Mouse (Mus musculus) MEL (cell line): ENCODE results near the gene Rnf212b. TPM values are rescaled to one million over a fixed set of nuclear protein-coding genes. Genes with fewer than 3 reads are reported as not detected.

ENCODE experiments used
- DNase-seq: peaks from one replicate; pipeline ENCODE4 v3.0.0; 2011; ENCODE audit warnings: low read depth, low spot score
- H3K27ac ChIP-seq: 2 replicates; pipeline ENCODE4 v1.5.1; 2012; ENCODE audit warnings: low read depth, mild to moderate bottlenecking, control low read depth, low read length, moderate library complexity; ENCODE audit not compliant: control insufficient read depth
- H3K27me3 ChIP-seq, 2 experiments: fragments of 150-350 bp in 1 of 2; sonication (generic) in 1 of 2; 2 replicates each; pipeline ENCODE4 v1.6.1; 2012; ENCODE audit warnings: low read length in 2 of 2, mild to moderate bottlenecking in 2 of 2, improper control_type of control experiment in 1 of 2, moderate library complexity in 1 of 2; ENCODE audit not compliant: insufficient read depth in 2 of 2, control insufficient read depth in 1 of 2
- H3K36me3 ChIP-seq, 2 experiments: 2 replicates each; pipeline ENCODE4 v1.6.1; 2012 to 2014; ENCODE audit warnings: low read length in 2 of 2, improper control_type of control experiment in 1 of 2, inconsistent platforms in 1 of 2, mild to moderate bottlenecking in 1 of 2; ENCODE audit not compliant: insufficient read depth in 2 of 2, control insufficient read depth in 1 of 2
- H3K4me1 ChIP-seq, 2 experiments: fragments of 150-350 bp in 1 of 2; sonication (generic) in 1 of 2; 2 replicates each; pipeline ENCODE4 v1.6.1; 2012; ENCODE audit warnings: low read length in 2 of 2, improper control_type of control experiment in 1 of 2, mild to moderate bottlenecking in 1 of 2; ENCODE audit not compliant: insufficient read depth in 2 of 2, control insufficient read depth in 1 of 2
- H3K4me3 ChIP-seq, 2 experiments: fragments of 150-350 bp in 1 of 2; sonication (generic) in 1 of 2; 2 replicates each; pipeline ENCODE4 v1.5.1; 2012; ENCODE audit warnings: low read depth in 2 of 2, low read length in 2 of 2, mild to moderate bottlenecking in 2 of 2, moderate library complexity in 2 of 2, control low read depth in 1 of 2, improper control_type of control experiment in 1 of 2; ENCODE audit not compliant: control insufficient read depth in 1 of 2, insufficient read depth in 1 of 2
- H3K79me2 ChIP-seq: 2 replicates; pipeline ENCODE4 v1.6.1; 2012; ENCODE audit warnings: mild to moderate bottlenecking, low read length, moderate library complexity; ENCODE audit not compliant: control insufficient read depth, poor library complexity, insufficient read depth
- H3K9ac ChIP-seq: 2 replicates; pipeline ENCODE4 v1.6.1; 2012; ENCODE audit warnings: low read depth, mild to moderate bottlenecking, control low read depth, low read length, moderate library complexity; ENCODE audit not compliant: control insufficient read depth, poor library complexity, severe bottlenecking
- H3K9me3 ChIP-seq: fragments of 150-350 bp; sonication (generic); replicated peaks from 2 replicates; pipeline ENCODE4 v1.6.1; 2012; ENCODE audit warnings: mild to moderate bottlenecking, low read length, improper control_type of control experiment, moderate library complexity; ENCODE audit not compliant: insufficient read depth
- BHLHE40 ChIP-seq: IDR thresholded peaks from 2 replicates; pipeline ENCODE4 v1.6.1; 2012; ENCODE audit warnings: low read depth, mild to moderate bottlenecking, inconsistent platforms, low read length, improper control_type of control experiment, borderline replicate concordance
- CHD1 ChIP-seq: IDR thresholded peaks from 2 replicates; pipeline ENCODE4 v1.6.1; 2012; ENCODE audit warnings: low read depth, mild to moderate bottlenecking, inconsistent platforms, low read length, improper control_type of control experiment
- CTCF ChIP-seq, 3 experiments: IDR thresholded peaks in 2 of 3; conservative IDR thresholded peaks in 1 of 3; 2 replicates each; pipeline ENCODE4 v1.5.1; 2011 to 2012; ENCODE audit warnings: low read length in 3 of 3, low read depth in 2 of 3, mild to moderate bottlenecking in 2 of 3, improper control_type of control experiment in 1 of 3, inconsistent platforms in 1 of 3, mixed read lengths in 1 of 3, moderate library complexity in 1 of 3; ENCODE audit not compliant: control insufficient read depth in 1 of 3, insufficient read depth in 1 of 3, poor library complexity in 1 of 3, severe bottlenecking in 1 of 3
- E2F4 ChIP-seq: IDR thresholded peaks from 2 replicates; pipeline ENCODE4 v1.6.1; 2011; ENCODE audit warnings: low read depth, low read length, improper control_type of control experiment, borderline replicate concordance
- EP300 ChIP-seq, 2 experiments: IDR thresholded peaks; 2 replicates each; pipeline ENCODE4 v1.6.1; 2011; ENCODE audit warnings: improper control_type of control experiment in 2 of 2, low read length in 2 of 2, low read depth in 1 of 2, mild to moderate bottlenecking in 1 of 2
- GABPA ChIP-seq: IDR thresholded peaks from 2 replicates; pipeline ENCODE4 v1.6.1; 2012; ENCODE audit warnings: low read depth, mild to moderate bottlenecking, inconsistent platforms, low read length, improper control_type of control experiment, moderate library complexity
- GATA1 ChIP-seq: IDR thresholded peaks from 2 replicates; pipeline ENCODE4 v1.6.1; 2011; ENCODE audit warnings: low read depth, low read length, improper control_type of control experiment
- HCFC1 ChIP-seq: IDR thresholded peaks from 2 replicates; pipeline ENCODE4 v1.6.1; 2012; ENCODE audit warnings: low read depth, mild to moderate bottlenecking, inconsistent platforms, low read length, improper control_type of control experiment, moderate library complexity
- JUND ChIP-seq: IDR thresholded peaks from 2 replicates; pipeline ENCODE4 v1.6.1; 2011; ENCODE audit warnings: low read depth, mild to moderate bottlenecking, improper control_type of control experiment, low read length
- KAT2A ChIP-seq: conservative IDR thresholded peaks from 2 replicates; pipeline ENCODE4 v1.6.1; 2012; ENCODE audit warnings: low read depth, low read length, improper control_type of control experiment, inconsistent platforms
- MAX ChIP-seq: IDR thresholded peaks from 2 replicates; pipeline ENCODE4 v1.6.1; 2011; ENCODE audit warnings: low read length, improper control_type of control experiment
- MAZ ChIP-seq: IDR thresholded peaks from 2 replicates; pipeline ENCODE4 v1.6.1; 2012; ENCODE audit warnings: low read depth, mild to moderate bottlenecking, inconsistent platforms, low read length, improper control_type of control experiment
- MEF2A ChIP-seq: IDR thresholded peaks from 2 replicates; pipeline ENCODE4 v1.6.1; 2014; ENCODE audit warnings: low read depth, mild to moderate bottlenecking, inconsistent platforms, low read length, improper control_type of control experiment; ENCODE audit not compliant: poor library complexity, insufficient replicate concordance, severe bottlenecking; ENCODE audit errors: extremely low read depth
- MYB ChIP-seq: IDR thresholded peaks from 2 replicates; pipeline ENCODE4 v1.6.1; 2011; ENCODE audit warnings: mild to moderate bottlenecking, low read depth, low read length, improper control_type of control experiment
- MYC ChIP-seq: IDR thresholded peaks from 2 replicates; pipeline ENCODE4 v1.6.1; 2011; ENCODE audit warnings: low read depth, mild to moderate bottlenecking, low read length, improper control_type of control experiment, moderate library complexity
- NELFE ChIP-seq: IDR thresholded peaks from 2 replicates; pipeline ENCODE4 v1.6.1; 2011; ENCODE audit warnings: low read depth, low read length, improper control_type of control experiment
- NRF1 ChIP-seq: IDR thresholded peaks from 2 replicates; pipeline ENCODE4 v1.6.1; 2014; ENCODE audit warnings: low read depth, mild to moderate bottlenecking, inconsistent platforms, low read length, improper control_type of control experiment, moderate library complexity; ENCODE audit not compliant: poor library complexity, insufficient read depth, severe bottlenecking
- POLR2A ChIP-seq, 2 experiments: IDR thresholded peaks; 2 replicates each; pipeline ENCODE4 v1.6.1; 2011 to 2012; ENCODE audit warnings: low read length in 2 of 2, mild to moderate bottlenecking in 2 of 2, control low read depth in 1 of 2, improper control_type of control experiment in 1 of 2, low read depth in 1 of 2, moderate library complexity in 1 of 2; ENCODE audit not compliant: control insufficient read depth in 1 of 2, insufficient read depth in 1 of 2, poor library complexity in 1 of 2
- POLR2AphosphoS5 ChIP-seq: IDR thresholded peaks from 2 replicates; pipeline ENCODE4 v1.6.1; 2012; ENCODE audit warnings: low read depth, borderline replicate concordance, mild to moderate bottlenecking, inconsistent platforms, low read length, moderate library complexity, mixed read lengths
- RAD21 ChIP-seq: IDR thresholded peaks from 2 replicates; pipeline ENCODE4 v1.6.1; 2011; ENCODE audit warnings: mild to moderate bottlenecking, low read depth, low read length, improper control_type of control experiment
- RCOR1 ChIP-seq: IDR thresholded peaks from 2 replicates; pipeline ENCODE4 v1.6.1; 2012; ENCODE audit warnings: low read depth, mild to moderate bottlenecking, inconsistent platforms, low read length, improper control_type of control experiment
- SIN3A ChIP-seq: IDR thresholded peaks from 2 replicates; pipeline ENCODE4 v1.6.1; 2012; ENCODE audit warnings: low read length, improper control_type of control experiment, inconsistent platforms
- SMC3 ChIP-seq: IDR thresholded peaks from 2 replicates; pipeline ENCODE4 v1.6.1; 2011; ENCODE audit warnings: low read depth, low read length, improper control_type of control experiment
- TBP ChIP-seq: IDR thresholded peaks from 2 replicates; pipeline ENCODE4 v1.8.0; 2011; ENCODE audit warnings: low read depth, low read length, improper control_type of control experiment
- TCF12 ChIP-seq: IDR thresholded peaks from 2 replicates; pipeline ENCODE4 v1.6.1; 2014; ENCODE audit warnings: low read depth, mild to moderate bottlenecking, inconsistent platforms, low read length, improper control_type of control experiment, moderate library complexity
- USF1 ChIP-seq: IDR thresholded peaks from 2 replicates; pipeline ENCODE4 v1.6.1; 2014; ENCODE audit warnings: low read depth, mild to moderate bottlenecking, inconsistent platforms, low read length, improper control_type of control experiment, moderate library complexity
- USF2 ChIP-seq, 2 experiments: IDR thresholded peaks; 2 replicates each; pipeline ENCODE4 v1.6.1; 2011 to 2012; ENCODE audit warnings: improper control_type of control experiment in 2 of 2, low read length in 2 of 2, borderline replicate concordance in 1 of 2, inconsistent platforms in 1 of 2, low read depth in 1 of 2, mild to moderate bottlenecking in 1 of 2; ENCODE audit not compliant: insufficient read depth in 1 of 2
- ZC3H11A ChIP-seq: IDR thresholded peaks from 2 replicates; pipeline ENCODE4 v1.6.1; 2012; ENCODE audit warnings: low read depth, mild to moderate bottlenecking, inconsistent platforms, low read length, improper control_type of control experiment
- ZNF384 ChIP-seq: IDR thresholded peaks from 2 replicates; pipeline ENCODE4 v1.6.1; 2012; ENCODE audit warnings: low read depth, mild to moderate bottlenecking, inconsistent platforms, low read length, improper control_type of control experiment
- polyA plus RNA-seq, 2 experiments: library from polyadenylated mRNA; stranded (reverse) in 1 of 2; unstranded in 1 of 2; fragments of >175 nt in 1 of 2; fragments of >200 nt in 1 of 2; gene quantifications; 2 replicates each; pipeline versions ENCODE4 v1.2.1 to v1.2.4; 2012; ENCODE audit warnings: low replicate concordance in 2 of 2, low read depth in 1 of 2; ENCODE audit not compliant: insufficient read length in 2 of 2, insufficient read depth in 1 of 2, missing spikeins in 1 of 2
- total RNA-seq: library from RNA; depleted of rRNA; stranded (reverse); fragments of 300-350 nt; gene quantifications from 2 replicates; pipeline ENCODE4 v1.2.3, GENCODE M21; 2012

The Rnf212b gene
- total and polyA plus RNA-seq, 3 experiments = not detected

GRCm38 (mm10) chr14:54793351-54793750, 20.6 kb upstream of the Rnf212b start:
- peak in 1 of 2 experiments; percentile 14; a peak in 1 of 4 replicates for TF ChIP-seq EP300 (IDR thresholded peaks at IDR 0.05; ENCODE audit: low read depth in 1 of 2, low read length in 2 of 2)
- no peak for TF ChIP-seq POLR2A (IDR thresholded peaks at IDR 0.05; ENCODE audit: control insufficient read depth in 1 of 2, insufficient read depth in 1 of 2, low read depth in 1 of 2, low read length in 2 of 2, poor library complexity in 1 of 2)
- TF ChIP-seq RCOR1 = peak; percentile 61
- peak; percentile 52; the same call in 1 of the 2 replicates for TF ChIP-seq GATA1
- H3K4me1 ChIP-seq = peaks cover 25 to 41% of the 10 kb centered on the region in 2 experiments
- H3K9ac ChIP-seq = no peak overlapping the region

DNA sequence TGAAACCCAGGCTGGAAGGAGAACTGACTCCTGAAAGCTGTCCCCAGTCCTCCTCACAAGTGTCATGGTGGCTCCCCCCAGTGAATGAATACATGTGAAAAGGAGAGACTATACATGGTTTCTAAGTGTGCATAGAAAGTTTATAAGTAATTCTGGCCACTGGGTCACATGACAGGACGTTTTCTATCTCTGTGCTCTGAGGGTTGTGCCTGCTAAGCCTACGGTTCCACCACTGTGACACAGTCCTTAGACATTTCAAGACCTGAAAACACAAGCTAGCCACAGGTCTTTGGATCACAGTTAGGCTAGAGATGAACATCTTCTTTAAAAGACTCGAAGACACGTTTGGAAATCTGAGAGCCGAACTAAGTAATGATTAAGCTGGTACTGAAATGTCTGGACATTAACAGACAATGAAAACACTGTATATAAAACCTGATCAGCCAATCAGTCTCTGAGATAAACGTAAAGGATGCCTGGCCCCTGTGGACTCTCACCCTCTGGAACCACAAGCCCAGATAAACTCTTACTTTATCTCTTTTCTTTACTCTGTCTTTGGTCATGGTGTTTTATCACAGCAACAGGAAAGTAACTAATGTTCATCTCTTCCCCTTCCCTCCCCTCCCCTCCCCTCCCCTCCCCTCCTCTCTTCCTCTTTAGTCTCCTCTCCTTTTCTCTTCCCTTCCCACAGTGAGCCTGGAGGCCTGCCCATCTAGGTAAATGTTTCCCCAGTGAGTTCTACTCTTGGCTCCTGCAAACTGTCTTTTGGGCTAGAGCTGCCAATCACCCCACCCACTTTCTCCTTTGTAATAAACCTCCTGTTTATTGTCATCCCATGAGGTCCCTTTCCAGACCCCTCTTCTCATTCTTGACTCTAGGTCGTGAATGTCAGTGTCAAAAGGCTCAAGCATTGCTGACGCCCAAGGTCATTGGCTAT, 19.8 kb upstream of the Rnf212b start:
- H3K9me3 ChIP-seq = no peaks in the 10 kb centered on the region
- peaks cover 0 to 30% of the 10 kb centered on the region in 2 experiments; a peak in 2 of 4 replicates for H3K36me3 ChIP-seq
- H3K4me1 ChIP-seq = peaks cover 25 to 37% of the 10 kb centered on the region in 2 experiments
- H3K27ac ChIP-seq = peak overlapping the region; percentile 64
- H3K9ac ChIP-seq = no peak overlapping the region
- H3K79me2 ChIP-seq = no peaks in the 10 kb centered on the region
- H3K4me3 ChIP-seq = no peak overlapping the region
- DNase-seq = peak; percentile 64
- H3K27me3 ChIP-seq = no peaks in the 10 kb centered on the region
- TF ChIP-seq MEF2A (no peak), MYB (no peak), MYC (no peak), HCFC1 (peak; percentile 47; the same call in 1 of the 2 replicates), RAD21 (no peak), TCF12 (0 out of 2 replicates have a peak, but pooled peaks have one; percentile 68), SIN3A (no peak), SMC3 (no peak), MAX (no peak), CHD1 (no peak), GABPA (no peak), USF2 (IDR thresholded peaks at IDR 0.05; ENCODE audit: borderline replicate concordance in 1 of 2, insufficient read depth in 1 of 2, low read depth in 1 of 2, low read length in 2 of 2) (0 out of 4 replicates have a peak, but pooled peaks of 1 of the 2 experiments have one; percentile 28), EP300 (IDR thresholded peaks at IDR 0.05; ENCODE audit: low read depth in 1 of 2, low read length in 2 of 2) (peak; percentile 75 to 76), MAZ (no peak), NRF1 (no peak), USF1 (peak; percentile 83), BHLHE40 (no peak), KAT2A (no peak), ZNF384 (no peak), CTCF (IDR thresholded peaks at IDR 0.05 in 2 of 3, conservative IDR thresholded peaks at IDR 0.05 in 1 of 3; ENCODE audit: control insufficient read depth in 1 of 3, insufficient read depth in 1 of 3, low read depth in 2 of 3, low read length in 3 of 3, poor library complexity in 1 of 3, severe bottlenecking in 1 of 3) (no peak), NELFE (no peak), POLR2AphosphoS5 (no peak), JUND (no peak), TBP (no peak), ZC3H11A (no peak), E2F4 (no peak)

More at GRCm38 (mm10) chr14:54793351-54793750, 20.6 kb upstream of the Rnf212b start:
- Histone ChIP-seq H3K27ac (no peak overlapping the region), H3K79me2 (no peaks in the 10 kb centered on the region), H3K9me3 (no peaks in the 10 kb centered on the region), H3K4me3 (no peak overlapping the region), H3K27me3 (no peaks in the 10 kb centered on the region), H3K36me3 (peaks cover 0 to 30% of the 10 kb centered on the region in 2 experiments; a peak in 2 of 4 replicates)
- no peak for DNase-seq
